8 mouse cellular contexts compared by ENCODE assay signal in the genomic region with DNA sequence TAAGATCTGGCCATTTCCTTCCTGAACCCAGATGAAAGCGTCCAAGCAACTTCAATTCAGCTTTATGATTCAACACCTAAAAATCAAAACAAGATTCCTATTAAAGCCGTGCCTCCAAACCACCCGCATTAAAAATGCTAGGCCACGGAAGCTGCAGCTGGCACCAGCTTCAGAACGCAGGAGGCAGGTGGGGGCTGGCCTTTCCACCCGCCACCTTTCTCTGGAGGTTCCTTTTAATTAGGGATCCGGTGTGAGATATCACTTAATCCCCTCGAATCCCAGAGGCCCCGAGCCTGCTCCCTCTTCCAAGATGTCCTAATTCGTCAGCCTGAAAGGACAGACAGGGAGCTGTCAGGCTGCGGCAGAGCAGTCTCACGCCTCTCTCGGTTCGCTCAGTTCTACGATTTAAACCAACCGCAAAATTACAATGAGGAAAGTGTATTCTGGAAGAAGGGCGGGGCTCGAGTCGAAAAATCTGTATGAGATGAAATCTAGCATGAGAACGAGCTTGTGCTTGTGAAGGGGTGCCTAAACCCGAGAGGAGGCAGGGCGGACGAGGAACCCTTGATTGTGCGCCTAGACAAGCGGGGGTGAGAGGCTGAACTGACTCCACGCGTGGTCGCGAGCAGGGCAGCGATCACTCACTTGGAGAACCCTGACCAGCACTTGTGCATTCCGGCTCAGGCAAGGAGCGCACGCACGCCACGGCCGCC. TPM values are rescaled to one million over a fixed set of nuclear protein-coding genes. Genes with fewer than 3 reads are reported as not detected.
DNase-seq lines count a peak whose midpoint lies in the region; ATAC-seq and TF ChIP-seq lines count a peak whose summit lies in the region.

No protein-coding gene starts in this region.

- peaks cover 3% of the 10 kb centered on the region; the same call in 1 of the 2 replicates for H3K27me3 ChIP-seq in spleen, adult 2 months (ENCODE audit: control insufficient read depth, insufficient read depth, low read length)
- H3K27me3 ChIP-seq in hindbrain, postnatal 0 days (ENCODE audit: insufficient read depth, low read length), result peaks cover 10% of the 10 kb centered on the region; the same call in 1 of the 2 replicates
- no peaks in the 10 kb centered on the region for H3K27me3 ChIP-seq in myocyte (ENCODE audit: control insufficient read depth, insufficient read depth, insufficient read length)

- H3K9me3 ChIP-seq in hindbrain, postnatal 0 days (ENCODE audit: low read length), result no peaks in the 10 kb centered on the region

- peak; percentile 91 for DNase-seq in heart, adult 11 months
- no peak for DNase-seq in heart, postnatal 14 days
- DNase-seq in spleen, adult 2 months (ENCODE audit: low read depth in 1 of 2, low spot score in 2 of 2), result no peak
- DNase-seq in spleen, adult 18-20 months, result no peak
- peak; percentile 18 for DNase-seq in hindbrain, postnatal 0 days (ENCODE audit: low spot score)
- DNase-seq in thymus, postnatal 14 days, result no peak

- H3K27ac ChIP-seq in spleen, adult 2 months (ENCODE audit: insufficient read depth, low read length), result 0 out of 2 replicates have a peak overlapping the region, but pooled peaks have one; percentile 26
- no peak overlapping the region for H3K27ac ChIP-seq in hindbrain, postnatal 0 days

- peak overlapping the region; percentile 90 for H3K4me2 ChIP-seq in hindbrain, postnatal 0 days (ENCODE audit: low read depth, low read length)
- peak overlapping the region; percentile 87 for H3K4me2 ChIP-seq in myocyte (ENCODE audit: low read depth)

- TF ChIP-seq POLR2A in spleen, adult 2 months (IDR thresholded peaks at IDR 0.05; ENCODE audit: low read depth, low read length), result no peak
- no peak for TF ChIP-seq POLR2A in myocyte (IDR thresholded peaks at IDR 0.05; ENCODE audit: insufficient read length, low read depth)

- WGBS in spleen, adult 2 months, result 6% methylated on average over 36 of the region's 36 CpGs
- 2% methylated on average over 36 of the region's 36 CpGs for WGBS in hindbrain, postnatal 0 days

- peak overlapping the region; percentile 44 for H3K9ac ChIP-seq in hindbrain, postnatal 0 days (replicated peaks; ENCODE audit: low read length)

- H3K4me1 ChIP-seq in spleen, adult 2 months (ENCODE audit: control insufficient read depth, insufficient read depth, insufficient read length), result no peaks in the 10 kb centered on the region; the same call in 1 of the 2 replicates
- H3K4me1 ChIP-seq in hindbrain, postnatal 0 days (ENCODE audit: insufficient read depth, low read length), result peaks cover 10% of the 10 kb centered on the region

- H3K36me3 ChIP-seq in spleen, adult 2 months (ENCODE audit: control insufficient read depth, insufficient read depth, low read length), result no peaks in the 10 kb centered on the region
- no peaks in the 10 kb centered on the region for H3K36me3 ChIP-seq in hindbrain, postnatal 0 days (ENCODE audit: insufficient read depth, low read length)
- H3K36me3 ChIP-seq in myocyte (ENCODE audit: control insufficient read depth, insufficient read depth), result peaks cover 4% of the 10 kb centered on the region

- H3K4me3 ChIP-seq in spleen, adult 2 months (ENCODE audit: extremely low read depth, insufficient read depth, insufficient read length), result peak overlapping the region; percentile 44; the same call in 1 of the 2 replicates
- H3K4me3 ChIP-seq in hindbrain, postnatal 0 days (ENCODE audit: low read length), result peak overlapping the region; percentile 54
- peak overlapping the region; percentile 95 for H3K4me3 ChIP-seq in myocyte

- intact Hi-C loops in heart, postnatal 14 days (cut with DNase I), result loop anchor here (5.0 to 10.0 kb wide), 2 partner anchors 239 to 1574 kb away; no protein-coding TSS in a partner anchor

- peak; percentile 1; the same call in 1 of the 2 replicates for ATAC-seq in hindbrain, postnatal 0 days
- ATAC-seq in activated CD4-positive, CD25-positive, alpha-beta regulatory T cell, adult 4 months, result no peak

- peaks cover 7% of the 10 kb centered on the region for H3K79me2 ChIP-seq in myocyte (ENCODE audit: control insufficient read depth, insufficient read depth)

- peak overlapping the region; percentile 83 for H3ac ChIP-seq in myocyte (ENCODE audit: control insufficient read depth, insufficient read length)

- no peak for TF ChIP-seq CTCF in spleen, adult 2 months (IDR thresholded peaks at IDR 0.05; ENCODE audit: extremely low read depth, insufficient read depth, insufficient read length, insufficient replicate concordance)
- TF ChIP-seq CTCF in hindbrain, postnatal 0 days (IDR thresholded peaks at IDR 0.05; ENCODE audit: low read depth), result no peak

TF ChIP-seq in myocyte, 11 proteins besides CTCF, POLR2A, EP300 and RAD21:
- TF ChIP-seq MYOD1 (IDR thresholded peaks at IDR 0.05; ENCODE audit: control insufficient read depth in 1 of 3, insufficient read length in 2 of 3, low read depth in 2 of 3) (peak in 2 of 3 experiments; percentile 1 to 49), MYOG (IDR thresholded peaks at IDR 0.05; ENCODE audit: control insufficient read depth in 1 of 3, insufficient read depth in 1 of 3, insufficient read length in 2 of 3, low read depth in 2 of 3) (peak in 1 of 3 experiments; percentile 46), SRF (IDR thresholded peaks at IDR 0.05; ENCODE audit: control insufficient read depth, insufficient read length, low read depth) (no peak)
TF ChIP-seq in myocyte: peak in this region for 2.

RNA-seq across cellular contexts. Expression of a gene that starts 1.5 kb away (rescaled TPM):
- 10 to 100 TPM; 21.9 to 25.3 TPM for total RNA-seq in heart, postnatal 14 days (2021)
- polyA plus RNA-seq in spleen, adult 2 months (2012; rRNA removed), result 3.3 and 3.4 TPM in 2 replicates
- total RNA-seq in hindbrain, postnatal 0 days (2014; rRNA removed), result 3.2 and 4.0 TPM in 2 replicates
- polyA plus RNA-seq in hindbrain, postnatal 0 days (2015; fragmentation: Nextera tagmentation; extraction: Ambion mirVana), result 1.2 and 1.3 TPM in 2 replicates
- 16.3 TPM for polyA plus RNA-seq in myocyte (2012; fragmentation: generic; extraction: Trizol)
- under 1 TPM in 1 of 2 experiments, not detected in 1; 0.23 TPM for polyA plus RNA-seq in activated CD4-positive, CD25-positive, alpha-beta regulatory T cell, adult 4 months (2017; shearing (Covaris generic))

Comparison
In these comparisons a context has a peak if more than half of its experiments do, and no peak if none do; other contexts are left out.
1. DNase-seq: peak in heart, adult 11 months (single experiment) and hindbrain, postnatal 0 days (single experiment); none in heart, postnatal 14 days (0 of 2), spleen, adult 2 months (0 of 2), spleen, adult 18-20 months (0 of 2) and thymus, postnatal 14 days (single experiment).
2. H3K4me3 ChIP-seq: peak in every context shown above with its lines; median percentile 95 in myocyte; 54 in hindbrain, postnatal 0 days; 44 in spleen, adult 2 months.